Mouse (Mus musculus): Measurements from ENCODE around the gene Flad1.

- TF ChIP-seq POLR2A (IDR thresholded peaks at IDR 0.05; ENCODE audit: low read depth, low read length) = no peak
- no peak for TF ChIP-seq CTCF (IDR thresholded peaks at IDR 0.05; ENCODE audit: extremely low read depth, insufficient read length, insufficient replicate concordance, low read depth, low read length)
These were observed 24.9 kb downstream of the Flad1 start for GRCm38 (mm10) chr3:89386438-89387420.

Data from small intestine, adult 2 months (tissue).